15 mouse cellular contexts compared by ENCODE assay signal in genomic region chr12:9997190-9997561, GRCm38 (mm10).
DNase-seq lines count a peak whose midpoint lies in the region; ATAC-seq and TF ChIP-seq lines count a peak whose summit lies in the region.
"Had no signal": no experiment of that assay in that cellular context is flagged by ENCODE, and none has a peak within 500 bp of the region (broad histone marks: within the 10 kb centered on the region; RNA-seq: fewer than 3 reads in every experiment).

No protein-coding gene starts in this region.

- no peak for ATAC-seq in embryonic facial prominence, embryonic 11.5 days (replicated peaks; ENCODE audit: insufficient number of reproducible peaks, low FRiP score, low TSS enrichment, low read depth)
- ATAC-seq in lung, embryonic 14.5 days (ENCODE audit: insufficient read depth): no peak
- no peak for ATAC-seq in limb, embryonic 13.5 days (ENCODE audit: low FRiP score, low read depth)
- no peak for ATAC-seq in hindbrain, embryonic 14.5 days (ENCODE audit: low FRiP score)
- ATAC-seq in midbrain, embryonic 14.5 days (ENCODE audit: low FRiP score, low TSS enrichment): no peak
- ATAC-seq: forebrain, embryonic 13.5 days had no signal

- H3K27me3 ChIP-seq in embryonic facial prominence, embryonic 11.5 days (ENCODE audit: control insufficient read depth, insufficient read depth, low read length): no peaks in the 10 kb centered on the region
- no peaks in the 10 kb centered on the region for H3K27me3 ChIP-seq in embryonic facial prominence, embryonic 10.5 days (replicated peaks; ENCODE audit: low read depth, poor library complexity, severe bottlenecking)
- H3K27me3 ChIP-seq in lung, embryonic 14.5 days (ENCODE audit: insufficient read depth, low read length): no peaks in the 10 kb centered on the region
- H3K27me3 ChIP-seq in limb, embryonic 13.5 days: no peaks in the 10 kb centered on the region
- no peaks in the 10 kb centered on the region for H3K27me3 ChIP-seq in hindbrain, embryonic 14.5 days (ENCODE audit: control insufficient read depth, insufficient read depth, low read length)
- no peaks in the 10 kb centered on the region for H3K27me3 ChIP-seq in midbrain, embryonic 14.5 days (ENCODE audit: control insufficient read depth, insufficient read depth, low read length)
- H3K27me3 ChIP-seq: forebrain, embryonic 13.5 days; heart, embryonic 12.5 days; hindbrain, embryonic 13.5 days had no signal

- no peak overlapping the region for H3K27ac ChIP-seq in embryonic facial prominence, embryonic 11.5 days (replicated peaks; ENCODE audit: low read depth, low read length)
- H3K27ac ChIP-seq in embryonic facial prominence, embryonic 10.5 days (replicated peaks): no peak overlapping the region
- peak overlapping the region; percentile 75 for H3K27ac ChIP-seq in lung, embryonic 14.5 days (ENCODE audit: low read depth)
- no peak overlapping the region for H3K27ac ChIP-seq in limb, embryonic 13.5 days
- H3K27ac ChIP-seq in hindbrain, embryonic 14.5 days: no peak overlapping the region
- no peak overlapping the region for H3K27ac ChIP-seq in midbrain, embryonic 14.5 days (replicated peaks; ENCODE audit: low read depth, low read length)
- H3K27ac ChIP-seq: forebrain, embryonic 13.5 days; hindbrain, embryonic 13.5 days had no signal

- no peak overlapping the region for H3K4me3 ChIP-seq in embryonic facial prominence, embryonic 11.5 days (ENCODE audit: low read depth, low read length)
- no peak overlapping the region for H3K4me3 ChIP-seq in embryonic facial prominence, embryonic 10.5 days
- no peak overlapping the region for H3K4me3 ChIP-seq in lung, embryonic 14.5 days (ENCODE audit: low read depth, low read length)
- H3K4me3 ChIP-seq in lung, adult 2 months (replicated peaks; ENCODE audit: extremely low read depth, low read depth, low read length): no peak overlapping the region
- H3K4me3 ChIP-seq in limb, embryonic 13.5 days: no peak overlapping the region
- no peak overlapping the region for H3K4me3 ChIP-seq in hindbrain, embryonic 14.5 days (replicated peaks; ENCODE audit: low read length)
- no peak overlapping the region for H3K4me3 ChIP-seq in midbrain, embryonic 14.5 days (replicated peaks; ENCODE audit: low read depth, low read length)
- H3K4me3 ChIP-seq: forebrain, embryonic 13.5 days; heart, embryonic 12.5 days; hindbrain, embryonic 13.5 days had no signal

- H3K9ac ChIP-seq in embryonic facial prominence, embryonic 11.5 days (replicated peaks; ENCODE audit: low read length): no peak overlapping the region
- no peak overlapping the region for H3K9ac ChIP-seq in lung, embryonic 14.5 days
- no peak overlapping the region for H3K9ac ChIP-seq in limb, embryonic 13.5 days
- H3K9ac ChIP-seq in hindbrain, embryonic 14.5 days: no peak overlapping the region
- H3K9ac ChIP-seq in midbrain, embryonic 14.5 days (replicated peaks; ENCODE audit: low read length): no peak overlapping the region
- H3K9ac ChIP-seq: forebrain, embryonic 13.5 days; heart, embryonic 12.5 days; hindbrain, embryonic 13.5 days had no signal

- no peaks in the 10 kb centered on the region for H3K9me3 ChIP-seq in embryonic facial prominence, embryonic 11.5 days (replicated peaks; ENCODE audit: control insufficient read depth, low read length)
- H3K9me3 ChIP-seq in embryonic facial prominence, embryonic 10.5 days: no peaks in the 10 kb centered on the region
- H3K9me3 ChIP-seq in lung, embryonic 14.5 days (ENCODE audit: low read depth, low read length): no peaks in the 10 kb centered on the region
- no peaks in the 10 kb centered on the region for H3K9me3 ChIP-seq in limb, embryonic 13.5 days
- H3K9me3 ChIP-seq in hindbrain, embryonic 14.5 days (ENCODE audit: control insufficient read depth, low read length): no peaks in the 10 kb centered on the region
- H3K9me3 ChIP-seq in midbrain, embryonic 14.5 days (ENCODE audit: control insufficient read depth, low read length): no peaks in the 10 kb centered on the region
- H3K9me3 ChIP-seq: forebrain, embryonic 13.5 days; heart, embryonic 12.5 days; hindbrain, embryonic 13.5 days had no signal

- DNase-seq in embryonic facial prominence, embryonic 11.5 days (ENCODE audit: low spot score): peak; percentile 46
- DNase-seq in embryonic facial prominence, embryonic 10.5 days (ENCODE audit: low spot score): no peak
- peak; percentile 63 for DNase-seq in lung, embryonic 14.5 days
- no peak for DNase-seq in lung, adult 2 months
- DNase-seq in cerebellum, adult 9-10 months: no peak
- no peak for DNase-seq in hindbrain, embryonic 14.5 days (ENCODE audit: low spot score)
- DNase-seq in midbrain, embryonic 14.5 days: no peak
- DNase-seq: adrenal gland, postnatal 10 days; cerebellum, postnatal 36 days; gastrocnemius, postnatal 14 days; right cerebral cortex, postnatal 25 days had no signal

- H3K36me3 ChIP-seq in embryonic facial prominence, embryonic 11.5 days (replicated peaks; ENCODE audit: control insufficient read depth, insufficient read depth, low read depth, low read length): no peaks in the 10 kb centered on the region
- H3K36me3 ChIP-seq in embryonic facial prominence, embryonic 10.5 days (replicated peaks): no peaks in the 10 kb centered on the region
- H3K36me3 ChIP-seq in lung, embryonic 14.5 days (ENCODE audit: insufficient read depth): no peaks in the 10 kb centered on the region
- H3K36me3 ChIP-seq in limb, embryonic 13.5 days: no peaks in the 10 kb centered on the region
- no peaks in the 10 kb centered on the region for H3K36me3 ChIP-seq in hindbrain, embryonic 14.5 days (replicated peaks; ENCODE audit: control insufficient read depth, insufficient read depth)
- no peaks in the 10 kb centered on the region for H3K36me3 ChIP-seq in midbrain, embryonic 14.5 days (ENCODE audit: control insufficient read depth, insufficient read depth, low read length)
- H3K36me3 ChIP-seq: heart, embryonic 12.5 days; hindbrain, embryonic 13.5 days had no signal

- no peaks in the 10 kb centered on the region for H3K4me1 ChIP-seq in embryonic facial prominence, embryonic 11.5 days (ENCODE audit: control insufficient read depth, insufficient read depth, low read length)
- peaks cover 16% of the 10 kb centered on the region for H3K4me1 ChIP-seq in embryonic facial prominence, embryonic 10.5 days
- peaks cover 9% of the 10 kb centered on the region for H3K4me1 ChIP-seq in lung, embryonic 14.5 days (ENCODE audit: insufficient read depth)
- H3K4me1 ChIP-seq in lung, adult 2 months (ENCODE audit: control insufficient read depth, insufficient read depth, low read length): no peaks in the 10 kb centered on the region; the same call in 1 of the 2 replicates
- H3K4me1 ChIP-seq in limb, embryonic 13.5 days: peaks cover 20% of the 10 kb centered on the region
- no peaks in the 10 kb centered on the region for H3K4me1 ChIP-seq in hindbrain, embryonic 14.5 days (replicated peaks; ENCODE audit: control insufficient read depth, insufficient read depth, low read length)
- H3K4me1 ChIP-seq in midbrain, embryonic 14.5 days (ENCODE audit: control insufficient read depth, insufficient read depth, low read length): no peaks in the 10 kb centered on the region
- H3K4me1 ChIP-seq: forebrain, embryonic 13.5 days; heart, embryonic 12.5 days; hindbrain, embryonic 13.5 days had no signal

- TF ChIP-seq CTCF in lung, embryonic 14.5 days (IDR thresholded peaks at IDR 0.05; ENCODE audit: low read depth): no peak
- TF ChIP-seq CTCF in lung, adult 2 months (IDR thresholded peaks at IDR 0.05; ENCODE audit: insufficient read depth, low read length): no peak

- no peak overlapping the region for H3K4me2 ChIP-seq in embryonic facial prominence, embryonic 11.5 days (ENCODE audit: low read depth, low read length)
- no peak overlapping the region; the same call in 1 of the 2 replicates for H3K4me2 ChIP-seq in lung, embryonic 14.5 days
- peak overlapping the region; percentile 36 for H3K4me2 ChIP-seq in limb, embryonic 13.5 days (replicated peaks)
- H3K4me2 ChIP-seq in hindbrain, embryonic 14.5 days (replicated peaks): no peak overlapping the region
- no peak overlapping the region for H3K4me2 ChIP-seq in midbrain, embryonic 14.5 days (ENCODE audit: low read length)
- H3K4me2 ChIP-seq: forebrain, embryonic 13.5 days; heart, embryonic 12.5 days; hindbrain, embryonic 13.5 days had no signal

- TF ChIP-seq POLR2A in lung, adult 2 months (IDR thresholded peaks at IDR 0.05; ENCODE audit: borderline replicate concordance, extremely low read depth, low read depth, low read length): no peak

- 54% methylated on average over 9 of the region's 9 CpGs for WGBS in embryonic facial prominence, embryonic 11.5 days
- WGBS in embryonic facial prominence, embryonic 10.5 days: 61% methylated on average over 9 of the region's 9 CpGs
- 34% methylated on average over 9 of the region's 9 CpGs for WGBS in lung, embryonic 14.5 days
- 41% methylated on average over 9 of the region's 9 CpGs for WGBS in lung, adult 2 months
- WGBS in limb, embryonic 13.5 days: 13% methylated on average over 9 of the region's 9 CpGs
- WGBS in hindbrain, embryonic 14.5 days: 85% methylated on average over 9 of the region's 9 CpGs
- WGBS in midbrain, embryonic 14.5 days: 85% methylated on average over 9 of the region's 9 CpGs

Comparison
In these comparisons a context has a peak if more than half of its experiments do, and no peak if none do; other contexts are left out.
1. DNase-seq: peak in embryonic facial prominence, embryonic 11.5 days (single experiment) and lung, embryonic 14.5 days (single experiment); none in embryonic facial prominence, embryonic 10.5 days (single experiment), lung, adult 2 months (single experiment), cerebellum, adult 9-10 months (single experiment), hindbrain, embryonic 14.5 days (single experiment) and midbrain, embryonic 14.5 days (single experiment).